ENCODE assay signal across 20 mouse cellular contexts in the genomic region with DNA sequence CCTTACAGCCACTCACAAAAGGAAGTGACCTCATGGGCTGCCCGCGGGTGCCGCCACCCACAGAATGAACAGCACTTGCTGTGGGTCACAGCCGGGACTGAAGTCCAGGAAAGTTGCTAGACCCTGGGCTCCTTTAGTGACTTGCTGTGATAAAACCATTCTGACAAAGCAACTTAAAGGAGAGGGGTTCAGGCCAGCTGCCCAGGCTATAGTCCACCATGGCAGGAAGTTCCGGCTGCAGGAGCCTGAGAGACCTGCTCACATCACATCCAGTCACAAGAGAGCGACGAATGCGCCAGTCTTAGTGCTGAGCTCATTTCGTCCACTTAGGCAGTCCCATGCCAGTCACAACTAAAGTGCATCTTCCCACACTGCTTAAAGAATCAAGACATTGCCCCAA. TPM values are rescaled to one million over a fixed set of nuclear protein-coding genes. Genes with fewer than 3 reads are reported as not detected.
DNase-seq lines count a peak whose midpoint lies in the region; ATAC-seq lines count a peak whose summit lies in the region.
"Had no signal": no experiment of that assay in that cellular context is flagged by ENCODE, and none has a peak within 500 bp of the region (broad histone marks: within the 10 kb centered on the region; RNA-seq: fewer than 3 reads in every experiment).

No protein-coding gene starts in this region.

- H3K9ac ChIP-seq in intestine, embryonic 16.5 days (ENCODE audit: low read depth, low read length), result no peak overlapping the region
- no peak overlapping the region for H3K9ac ChIP-seq in intestine, embryonic 15.5 days
- H3K9ac ChIP-seq in midbrain, embryonic 11.5 days (ENCODE audit: low read length), result no peak overlapping the region
- no peak overlapping the region for H3K9ac ChIP-seq in midbrain, embryonic 14.5 days (replicated peaks; ENCODE audit: low read length)

- no peaks in the 10 kb centered on the region for H3K36me3 ChIP-seq in intestine, embryonic 16.5 days (ENCODE audit: control insufficient read depth, insufficient read depth, low read length)
- no peaks in the 10 kb centered on the region for H3K36me3 ChIP-seq in intestine, embryonic 15.5 days
- H3K36me3 ChIP-seq in midbrain, embryonic 11.5 days (ENCODE audit: control insufficient read depth, insufficient read depth, low read length), result no peaks in the 10 kb centered on the region
- no peaks in the 10 kb centered on the region for H3K36me3 ChIP-seq in midbrain, embryonic 14.5 days (ENCODE audit: control insufficient read depth, insufficient read depth, low read length)
- H3K36me3 ChIP-seq: G1E had no signal

- no peaks in the 10 kb centered on the region for H3K9me3 ChIP-seq in intestine, embryonic 16.5 days (ENCODE audit: control insufficient read depth, low read length)
- no peaks in the 10 kb centered on the region for H3K9me3 ChIP-seq in intestine, embryonic 15.5 days
- H3K9me3 ChIP-seq in midbrain, embryonic 11.5 days (ENCODE audit: control insufficient read depth, low read length), result no peaks in the 10 kb centered on the region
- no peaks in the 10 kb centered on the region; the same call in 1 of the 2 replicates for H3K9me3 ChIP-seq in midbrain, embryonic 14.5 days (ENCODE audit: control insufficient read depth, low read length)
- H3K9me3 ChIP-seq: G1E had no signal

- H3K4me1 ChIP-seq in intestine, embryonic 16.5 days (ENCODE audit: control insufficient read depth, insufficient read depth, low read length), result no peaks in the 10 kb centered on the region; the same call in 1 of the 2 replicates
- H3K4me1 ChIP-seq in intestine, embryonic 15.5 days (replicated peaks), result no peaks in the 10 kb centered on the region
- H3K4me1 ChIP-seq in midbrain, embryonic 11.5 days (ENCODE audit: control insufficient read depth, insufficient read depth, low read length), result peaks cover 2% of the 10 kb centered on the region; the same call in 1 of the 2 replicates
- peaks cover 8% of the 10 kb centered on the region; the same call in 1 of the 2 replicates for H3K4me1 ChIP-seq in midbrain, embryonic 14.5 days (ENCODE audit: control insufficient read depth, insufficient read depth, low read length)

- H3K27me3 ChIP-seq in intestine, embryonic 16.5 days (replicated peaks; ENCODE audit: control insufficient read depth, insufficient read depth, low read length), result no peaks in the 10 kb centered on the region
- H3K27me3 ChIP-seq in intestine, embryonic 15.5 days (replicated peaks), result no peaks in the 10 kb centered on the region
- no peaks in the 10 kb centered on the region for H3K27me3 ChIP-seq in midbrain, embryonic 11.5 days (ENCODE audit: control insufficient read depth, insufficient read depth, low read length)
- no peaks in the 10 kb centered on the region for H3K27me3 ChIP-seq in midbrain, embryonic 14.5 days (ENCODE audit: control insufficient read depth, insufficient read depth, low read length)
- H3K27me3 ChIP-seq: Patski had no signal

- no peak overlapping the region for H3K4me2 ChIP-seq in intestine, embryonic 16.5 days (ENCODE audit: low read depth, low read length)
- H3K4me2 ChIP-seq in intestine, embryonic 15.5 days (replicated peaks), result no peak overlapping the region
- H3K4me2 ChIP-seq in midbrain, embryonic 11.5 days, result no peak overlapping the region
- H3K4me2 ChIP-seq in midbrain, embryonic 14.5 days (ENCODE audit: low read length), result no peak overlapping the region

- 0 out of 2 replicates have a peak, but pooled peaks have one; percentile 14 for ATAC-seq in intestine, embryonic 16.5 days
- ATAC-seq in intestine, embryonic 15.5 days, result no peak
- ATAC-seq in midbrain, embryonic 11.5 days (ENCODE audit: low FRiP score), result no peak
- no peak for ATAC-seq in midbrain, embryonic 14.5 days (ENCODE audit: low FRiP score, low TSS enrichment)
- ATAC-seq: activated CD4-positive, CD25-positive, alpha-beta regulatory T cell, adult 4 months; CD4-positive, CD25-positive, alpha-beta regulatory T cell, adult 4 months; Patski had no signal

- no peak overlapping the region for H3K27ac ChIP-seq in intestine, embryonic 16.5 days (ENCODE audit: low read length)
- H3K27ac ChIP-seq in intestine, embryonic 15.5 days, result no peak overlapping the region
- no peak overlapping the region for H3K27ac ChIP-seq in midbrain, embryonic 11.5 days (ENCODE audit: low read depth, low read length)
- no peak overlapping the region for H3K27ac ChIP-seq in midbrain, embryonic 14.5 days (replicated peaks; ENCODE audit: low read depth, low read length)

- DNase-seq in heart, adult 11 months, result peak; percentile 64
- DNase-seq in heart, adult 18-20 months, result no peak
- DNase-seq in midbrain, embryonic 11.5 days (ENCODE audit: low spot score, missing footprints), result peak; percentile 60
- no peak for DNase-seq in midbrain, embryonic 14.5 days
- DNase-seq: adrenal gland, adult 2 months; adrenal gland, adult 8-10 months; adrenal gland, postnatal 10 days; adrenal gland, postnatal 14 days; adrenal gland, postnatal 25 days; adrenal gland, postnatal 36 days; B cell, adult 2 months; cerebellum, adult 11 months; cerebellum, adult 11-12 months; cerebellum, adult 18-20 months had no signal

- no peak overlapping the region for H3K4me3 ChIP-seq in intestine, embryonic 16.5 days (ENCODE audit: low read length)
- no peak overlapping the region for H3K4me3 ChIP-seq in intestine, embryonic 15.5 days (replicated peaks)
- H3K4me3 ChIP-seq in midbrain, embryonic 11.5 days (ENCODE audit: low read depth, low read length), result no peak overlapping the region
- no peak overlapping the region for H3K4me3 ChIP-seq in midbrain, embryonic 14.5 days (replicated peaks; ENCODE audit: low read depth, low read length)

- WGBS in intestine, embryonic 16.5 days, result 95% methylated on average over 9 of the region's 9 CpGs
- WGBS in intestine, embryonic 15.5 days, result 91% methylated on average over 9 of the region's 9 CpGs
- 94% methylated on average over 9 of the region's 9 CpGs for WGBS in midbrain, embryonic 11.5 days
- 95% methylated on average over 9 of the region's 9 CpGs for WGBS in midbrain, embryonic 14.5 days

RNA-seq across cellular contexts. Expression of a gene that starts 54.3 kb away (rescaled TPM):
- total RNA-seq in heart, adult 18-20 months (2021), result 10 to 100 TPM; 13.0 to 15.1 TPM
- 36.1 and 38.1 TPM in 2 replicates for polyA plus RNA-seq in intestine, embryonic 16.5 days (2015; fragmentation: Nextera tagmentation; extraction: Ambion mirVana)
- 38.6 and 41.5 TPM in 2 replicates for polyA plus RNA-seq in intestine, embryonic 15.5 days (2015; fragmentation: Nextera tagmentation; extraction: Ambion mirVana)
- polyA plus RNA-seq in midbrain, embryonic 11.5 days (2014; fragmentation: Nextera tagmentation; extraction: Ambion mirVana), result 31.0 and 33.5 TPM in 2 replicates
- polyA plus RNA-seq in midbrain, embryonic 14.5 days (2014; fragmentation: Nextera tagmentation; extraction: Ambion mirVana), result 13.1 and 18.9 TPM in 2 replicates

Comparison
In these comparisons a context has a peak if more than half of its experiments do, and no peak if none do; other contexts are left out.
1. DNase-seq: peak in heart, adult 11 months (single experiment) and midbrain, embryonic 11.5 days (single experiment); none in heart, adult 18-20 months (0 of 2) and midbrain, embryonic 14.5 days (single experiment).